Mouse (Mus musculus): ENCODE measurements at regions not wholly inside any gene's neighbourhood (a gene's known extent, or its start where the extent isn't known, plus 50 kb on each side); places are given as distances from the start of the nearest gene placed in this dataset.

DNA sequence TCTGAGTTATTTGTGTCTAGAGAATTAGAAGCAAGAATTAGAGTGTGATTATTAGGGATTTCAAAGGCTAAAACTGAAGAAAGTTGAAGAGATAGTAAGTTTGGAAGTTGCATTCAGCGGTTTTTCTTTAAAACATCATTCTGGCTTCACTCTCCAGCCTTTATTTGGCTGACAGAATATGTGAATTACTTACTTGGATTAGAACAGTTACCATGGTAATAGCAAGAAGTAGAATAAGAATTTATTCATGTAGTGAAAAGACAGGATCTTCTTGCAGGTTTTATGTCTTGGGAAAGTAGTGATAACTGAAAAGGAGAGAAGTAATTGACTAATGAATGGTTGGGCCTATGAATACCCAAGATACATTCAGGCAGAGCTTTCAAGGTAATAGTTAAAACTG, 517.1 kb upstream of the Tecrl start:
- no peak for TF ChIP-seq POLR2A (IDR thresholded peaks at IDR 0.05; ENCODE audit: borderline replicate concordance, extremely low read depth, insufficient read depth, insufficient read length, poor library complexity, severe bottlenecking)
- TF ChIP-seq CTCF (IDR thresholded peaks at IDR 0.05; ENCODE audit: borderline replicate concordance, extremely low read depth, insufficient read depth, insufficient read length) = no peak
